Mouse (Mus musculus): ENCODE results near the gene Lsamp. TPM values are rescaled to one million over a fixed set of nuclear protein-coding genes. Genes with fewer than 3 reads are reported as not detected.

The Lsamp gene
- total RNA-seq, 1 experiment, result not detected

DNA sequence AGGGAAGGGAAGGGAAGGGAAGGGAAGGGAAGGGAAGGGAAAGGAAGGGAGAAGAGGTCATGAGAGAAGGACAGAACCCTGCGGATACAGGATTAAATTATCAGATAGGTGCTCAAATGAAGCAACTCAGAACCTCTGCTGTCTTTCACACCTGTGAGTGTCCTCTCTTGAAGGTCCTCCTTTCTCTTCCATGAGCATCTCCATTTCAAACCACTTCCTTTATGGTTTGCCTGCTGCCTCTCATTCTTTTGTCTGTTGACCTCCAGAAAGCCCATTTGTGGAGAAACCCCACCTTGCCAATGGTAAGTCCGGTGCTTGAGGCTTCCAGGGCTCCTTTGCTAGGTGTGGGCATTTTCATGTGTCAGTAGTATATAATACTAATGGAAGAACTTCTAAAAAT is 2141.9 kb downstream of the Lsamp start:
- TF ChIP-seq MAFK (IDR thresholded peaks at IDR 0.05; ENCODE audit: insufficient read depth, low read depth, low read length) (no peak), ZC3H11A (IDR thresholded peaks at IDR 0.05; ENCODE audit: borderline replicate concordance, low read depth, low read length) (no peak), HCFC1 (IDR thresholded peaks at IDR 0.05; ENCODE audit: borderline replicate concordance, insufficient read depth, low read length) (no peak), ZNF384 (IDR thresholded peaks at IDR 0.05; ENCODE audit: low read depth, low read length) (no peak), CHD2 (IDR thresholded peaks at IDR 0.05; ENCODE audit: low read depth, low read length) (no peak)
- Histone ChIP-seq H3K36me3 (ENCODE audit: control insufficient read depth, insufficient read depth, low read length, poor library complexity, severe bottlenecking) (no peaks in the 10 kb centered on the region), H3K9ac (ENCODE audit: insufficient read depth, low read depth, low read length, poor library complexity, severe bottlenecking) (no peak overlapping the region), H3K4me1 (ENCODE audit: control insufficient read depth in 2 of 2, insufficient read depth in 2 of 2, low read length in 2 of 2, poor library complexity in 1 of 2) (no peaks in the 10 kb centered on the region), H3K4me3 (ENCODE audit: insufficient read depth in 1 of 2, low read depth in 1 of 2, low read length in 2 of 2, poor library complexity in 1 of 2, severe bottlenecking in 1 of 2) (no peak overlapping the region), H3K9me3 (ENCODE audit: control insufficient read depth, insufficient read depth, low read depth, low read length) (no peaks in the 10 kb centered on the region), H3K27ac (ENCODE audit: insufficient read depth, low read depth, low read length, poor library complexity, severe bottlenecking) (no peak overlapping the region)
- in situ Hi-C loops (cut with MboI; ENCODE audit: low sequenced_read_pairs in 2 of 2, unreplicated experiment in 2 of 2), result no loop called here
- peak; percentile 42 for DNase-seq (ENCODE audit: low read depth, low spot score)

DNA sequence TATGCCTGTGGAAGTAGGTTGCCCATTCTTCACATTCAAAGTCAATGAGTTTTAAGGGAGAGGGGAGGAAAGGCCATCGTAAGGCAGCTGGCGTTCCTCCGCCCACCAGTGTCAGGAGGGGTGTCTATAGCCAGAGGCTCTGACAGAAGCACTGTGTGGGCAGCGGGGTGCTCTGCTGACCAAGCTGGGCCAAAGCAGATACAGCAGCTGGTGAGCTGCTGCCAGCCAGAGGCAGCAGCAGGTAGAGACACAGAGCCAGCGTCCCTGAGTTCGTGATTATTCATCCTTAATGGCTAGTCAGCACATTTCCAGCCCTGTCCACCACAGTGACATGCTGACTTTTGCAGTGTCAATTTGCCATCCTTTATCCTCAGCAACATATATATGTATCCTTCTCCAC is 2163.0 kb downstream of the Lsamp start:
- TF ChIP-seq ZC3H11A (IDR thresholded peaks at IDR 0.05; ENCODE audit: borderline replicate concordance, low read depth, low read length) (no peak), CHD2 (IDR thresholded peaks at IDR 0.05; ENCODE audit: low read depth, low read length) (no peak), MAFK (IDR thresholded peaks at IDR 0.05; ENCODE audit: insufficient read depth, low read depth, low read length) (no peak), ZNF384 (IDR thresholded peaks at IDR 0.05; ENCODE audit: low read depth, low read length) (no peak), HCFC1 (IDR thresholded peaks at IDR 0.05; ENCODE audit: borderline replicate concordance, insufficient read depth, low read length) (no peak)
- H3K4me1 ChIP-seq (ENCODE audit: control insufficient read depth in 2 of 2, insufficient read depth in 2 of 2, low read length in 2 of 2, poor library complexity in 1 of 2), result peaks cover 2% of the 10 kb centered on the region in 2 experiments; a peak in 2 of 4 replicates
- no peak overlapping the region for H3K9ac ChIP-seq (ENCODE audit: insufficient read depth, low read depth, low read length, poor library complexity, severe bottlenecking)
- in situ Hi-C loops (cut with MboI; ENCODE audit: low sequenced_read_pairs in 2 of 2, unreplicated experiment in 2 of 2), result no loop called here
- H3K36me3 ChIP-seq (ENCODE audit: control insufficient read depth, insufficient read depth, low read length, poor library complexity, severe bottlenecking), result no peaks in the 10 kb centered on the region
- H3K9me3 ChIP-seq (ENCODE audit: control insufficient read depth, insufficient read depth, low read depth, low read length), result no peaks in the 10 kb centered on the region
- no peak overlapping the region for H3K4me3 ChIP-seq (ENCODE audit: insufficient read depth in 1 of 2, low read depth in 1 of 2, low read length in 2 of 2, poor library complexity in 1 of 2, severe bottlenecking in 1 of 2)
- H3K27ac ChIP-seq (ENCODE audit: insufficient read depth, low read depth, low read length, poor library complexity, severe bottlenecking), result no peak overlapping the region
- no peak for DNase-seq (ENCODE audit: low read depth, low spot score)

DNA sequence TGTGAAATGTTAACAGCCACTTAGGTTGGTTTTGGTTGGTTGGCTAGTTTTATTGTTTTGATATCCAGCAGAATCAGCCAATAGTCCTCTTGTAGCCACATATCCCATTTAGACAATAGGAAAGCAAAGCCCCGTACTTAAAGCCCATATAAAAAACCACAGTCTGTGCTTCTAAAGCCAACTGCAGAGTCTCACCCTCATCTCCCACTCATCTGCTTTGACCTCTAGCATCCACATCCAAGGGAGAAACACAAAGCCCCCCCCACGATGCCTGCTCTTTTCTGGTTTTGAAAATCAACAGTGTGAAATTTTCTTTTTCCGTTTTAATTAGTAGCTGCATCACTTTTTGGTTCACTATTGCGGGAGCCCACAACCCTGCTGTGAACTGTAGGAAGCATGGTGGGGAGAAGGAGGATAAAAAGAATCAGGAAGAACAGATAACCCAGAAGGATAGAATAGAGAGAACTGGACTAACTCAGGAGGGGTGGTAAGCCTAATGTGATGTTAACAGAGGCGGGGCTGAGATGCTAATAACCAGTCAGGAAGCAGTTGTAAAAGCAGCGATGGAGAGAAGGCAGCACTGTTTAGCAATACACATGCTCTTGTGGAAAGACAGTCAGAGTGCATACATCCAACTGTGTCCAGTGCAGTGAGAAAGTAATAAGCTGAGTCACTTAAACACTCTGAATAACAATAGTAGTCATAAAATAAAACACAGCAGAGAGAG is 2165.2 kb downstream of the Lsamp start:
- TF ChIP-seq ZNF384 (IDR thresholded peaks at IDR 0.05; ENCODE audit: low read depth, low read length) (0 out of 2 replicates have a peak, but pooled peaks have one; percentile 45), HCFC1 (IDR thresholded peaks at IDR 0.05; ENCODE audit: borderline replicate concordance, insufficient read depth, low read length) (no peak)
- no peaks in the 10 kb centered on the region for H3K9me3 ChIP-seq (ENCODE audit: control insufficient read depth, insufficient read depth, low read depth, low read length)
- no peaks in the 10 kb centered on the region for H3K36me3 ChIP-seq (ENCODE audit: control insufficient read depth, insufficient read depth, low read length, poor library complexity, severe bottlenecking)
- H3K9ac ChIP-seq (ENCODE audit: insufficient read depth, low read depth, low read length, poor library complexity, severe bottlenecking), result no peak overlapping the region
- in situ Hi-C loops (cut with MboI; ENCODE audit: low sequenced_read_pairs in 2 of 2, unreplicated experiment in 2 of 2), result no loop called here
- no peak for DNase-seq (ENCODE audit: low read depth, low spot score)
- H3K4me3 ChIP-seq (ENCODE audit: insufficient read depth in 1 of 2, low read depth in 1 of 2, low read length in 2 of 2, poor library complexity in 1 of 2, severe bottlenecking in 1 of 2), result no peak overlapping the region
- H3K4me1 ChIP-seq (ENCODE audit: control insufficient read depth in 2 of 2, insufficient read depth in 2 of 2, low read length in 2 of 2, poor library complexity in 1 of 2), result peaks cover 2% of the 10 kb centered on the region in 2 experiments; a peak in 2 of 4 replicates
- no peak overlapping the region for H3K27ac ChIP-seq (ENCODE audit: insufficient read depth, low read depth, low read length, poor library complexity, severe bottlenecking)

DNA sequence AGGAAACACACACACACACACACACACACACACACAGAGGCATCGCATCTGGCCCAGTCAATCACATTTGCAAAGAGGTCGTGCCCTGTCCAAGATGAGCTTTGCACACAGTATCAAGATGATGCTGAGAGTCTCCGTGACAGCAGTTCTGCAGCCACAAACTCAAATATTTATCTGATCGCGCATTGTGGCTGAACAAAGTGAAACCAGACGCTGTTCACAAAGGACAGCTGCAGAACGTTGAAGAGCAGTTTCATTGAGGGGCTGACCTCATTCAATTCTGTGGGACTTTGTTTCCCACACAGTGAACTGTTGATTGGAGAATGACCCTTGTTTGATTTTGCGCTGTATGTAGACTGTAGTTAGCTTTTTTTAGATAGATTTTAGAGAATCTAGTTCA is 2168.5 kb downstream of the Lsamp start:
- Histone ChIP-seq H3K27ac (ENCODE audit: insufficient read depth, low read depth, low read length, poor library complexity, severe bottlenecking) (no peak overlapping the region), H3K36me3 (ENCODE audit: control insufficient read depth, insufficient read depth, low read length, poor library complexity, severe bottlenecking) (no peaks in the 10 kb centered on the region), H3K4me1 (ENCODE audit: control insufficient read depth in 2 of 2, insufficient read depth in 2 of 2, low read length in 2 of 2, poor library complexity in 1 of 2) (peaks cover 2% of the 10 kb centered on the region in 2 experiments; a peak in 2 of 4 replicates), H3K9me3 (ENCODE audit: control insufficient read depth, insufficient read depth, low read depth, low read length) (no peaks in the 10 kb centered on the region), H3K9ac (ENCODE audit: insufficient read depth, low read depth, low read length, poor library complexity, severe bottlenecking) (no peak overlapping the region), H3K4me3 (ENCODE audit: insufficient read depth in 1 of 2, low read depth in 1 of 2, low read length in 2 of 2, poor library complexity in 1 of 2, severe bottlenecking in 1 of 2) (no peak overlapping the region)
- TF ChIP-seq ZNF384 (IDR thresholded peaks at IDR 0.05; ENCODE audit: low read depth, low read length), result no peak
- no peak for TF ChIP-seq MAFK (IDR thresholded peaks at IDR 0.05; ENCODE audit: insufficient read depth, low read depth, low read length)
- TF ChIP-seq ZC3H11A (IDR thresholded peaks at IDR 0.05; ENCODE audit: borderline replicate concordance, low read depth, low read length), result no peak
- no peak for TF ChIP-seq HCFC1 (IDR thresholded peaks at IDR 0.05; ENCODE audit: borderline replicate concordance, insufficient read depth, low read length)
- no peak for TF ChIP-seq CHD2 (IDR thresholded peaks at IDR 0.05; ENCODE audit: low read depth, low read length)
- no peak for DNase-seq (ENCODE audit: low read depth, low spot score)
- in situ Hi-C loops (cut with MboI; ENCODE audit: low sequenced_read_pairs in 2 of 2, unreplicated experiment in 2 of 2), result loop anchor here in 1 of 2 experiments (25.0 kb wide), 1 partner anchor 1560 kb away; no protein-coding TSS in a partner anchor
